In genomic region chr3:158035866-158036265, GRCm38 (mm10) we compare ENCODE assay signal across 8 mouse cellular contexts. TPM values are rescaled to one million over a fixed set of nuclear protein-coding genes. Genes with fewer than 3 reads are reported as not detected.
DNase-seq lines count a peak whose midpoint lies in the region; ATAC-seq and TF ChIP-seq lines count a peak whose summit lies in the region.

No protein-coding gene starts in this region.

- no peak for TF ChIP-seq EP300 in ES-Bruce4 (IDR thresholded peaks at IDR 0.05; ENCODE audit: insufficient read depth, low read depth, low read length)

- no peak for DNase-seq in heart, embryonic 10.5 days (ENCODE audit: low spot score)
- no peak for DNase-seq in heart, postnatal 36 days
- DNase-seq in forebrain, embryonic 10.5 days (ENCODE audit: extremely low spot score, low spot score) = no peak
- no peak for DNase-seq in limb, embryonic 14.5 days (ENCODE audit: low spot score)
- no peak for DNase-seq in urinary bladder, postnatal 25 days (ENCODE audit: low spot score)
- DNase-seq in thymus, postnatal 10 days (ENCODE audit: low spot score in 2 of 2) = no peak

- peak overlapping the region; percentile 98 for H3K27ac ChIP-seq in heart, embryonic 10.5 days
- peak overlapping the region; percentile 32 for H3K27ac ChIP-seq in ES-Bruce4 (ENCODE audit: insufficient read depth, low read length)
- H3K27ac ChIP-seq in forebrain, embryonic 10.5 days = peak overlapping the region; percentile 95
- peak overlapping the region; percentile 83 for H3K27ac ChIP-seq in limb, embryonic 14.5 days (replicated peaks; ENCODE audit: low read depth, low read length)
- peak overlapping the region; percentile 90 for H3K27ac ChIP-seq in stomach, embryonic 14.5 days (ENCODE audit: low read length)

- no peak for TF ChIP-seq POLR2A in ES-Bruce4 (IDR thresholded peaks at IDR 0.05; ENCODE audit: insufficient read depth, low read length)
- TF ChIP-seq POLR2A in limb, embryonic 14.5 days (IDR thresholded peaks at IDR 0.05; ENCODE audit: borderline replicate concordance, extremely low read depth, insufficient read depth, insufficient read length) = no peak

- intact Hi-C loops in heart, postnatal 36 days (cut with DNase I) = loop anchor here (1.0 kb wide), 1 partner anchor 89 kb away; the partner anchor contains the start of gene Ankrd13c

- no peaks in the 10 kb centered on the region for H3K9me3 ChIP-seq in heart, embryonic 10.5 days
- no peaks in the 10 kb centered on the region for H3K9me3 ChIP-seq in ES-Bruce4 (replicated peaks; ENCODE audit: control insufficient read depth, insufficient read depth, low read length, poor library complexity, severe bottlenecking)
- H3K9me3 ChIP-seq in forebrain, embryonic 10.5 days = no peaks in the 10 kb centered on the region
- H3K9me3 ChIP-seq in limb, embryonic 14.5 days (ENCODE audit: control insufficient read depth, low read length) = no peaks in the 10 kb centered on the region
- H3K9me3 ChIP-seq in stomach, embryonic 14.5 days (ENCODE audit: control insufficient read depth, low read depth, low read length) = no peaks in the 10 kb centered on the region

- no peak for TF ChIP-seq CTCF in ES-Bruce4 (IDR thresholded peaks at IDR 0.05; ENCODE audit: low read depth, low read length)

- ATAC-seq in limb, embryonic 14.5 days (ENCODE audit: low FRiP score, low read depth) = no peak
- no peak for ATAC-seq in stomach, embryonic 14.5 days (ENCODE audit: insufficient number of reproducible peaks, insufficient read depth, low FRiP score, low read depth)

- peaks cover 3% of the 10 kb centered on the region; the same call in 1 of the 2 replicates for H3K36me3 ChIP-seq in heart, embryonic 10.5 days
- no peaks in the 10 kb centered on the region; the same call in 1 of the 2 replicates for H3K36me3 ChIP-seq in ES-Bruce4 (ENCODE audit: control insufficient read depth, insufficient read depth, low read length, poor library complexity, severe bottlenecking)
- H3K36me3 ChIP-seq in forebrain, embryonic 10.5 days (replicated peaks) = 0 out of 2 replicates have a peak, but pooled peaks cover 8% of the 10 kb centered on the region
- H3K36me3 ChIP-seq in limb, embryonic 14.5 days (ENCODE audit: control insufficient read depth, insufficient read depth, low read length) = no peaks in the 10 kb centered on the region
- no peaks in the 10 kb centered on the region for H3K36me3 ChIP-seq in stomach, embryonic 14.5 days (ENCODE audit: control insufficient read depth, insufficient read depth, low read length)

- peaks cover 19% of the 10 kb centered on the region; the same call in 1 of the 2 replicates for H3K4me1 ChIP-seq in heart, embryonic 10.5 days
- H3K4me1 ChIP-seq in ES-Bruce4 (ENCODE audit: control insufficient read depth, insufficient read depth, low read length) = peaks cover 1% of the 10 kb centered on the region
- peaks cover 33% of the 10 kb centered on the region for H3K4me1 ChIP-seq in forebrain, embryonic 10.5 days
- peaks cover 15% of the 10 kb centered on the region for H3K4me1 ChIP-seq in limb, embryonic 14.5 days (ENCODE audit: control insufficient read depth, insufficient read depth, low read length)
- H3K4me1 ChIP-seq in stomach, embryonic 14.5 days (ENCODE audit: control insufficient read depth, insufficient read depth, low read length) = peaks cover 10% of the 10 kb centered on the region; the same call in 1 of the 2 replicates

- 2% methylated on average over 11 of the region's 11 CpGs for WGBS in heart, embryonic 10.5 days
- 3% methylated on average over 11 of the region's 11 CpGs for WGBS in forebrain, embryonic 10.5 days
- WGBS in limb, embryonic 14.5 days = 2% methylated on average over 11 of the region's 11 CpGs
- 2% methylated on average over 11 of the region's 11 CpGs for WGBS in stomach, embryonic 14.5 days

- peak overlapping the region; percentile 74 for H3K9ac ChIP-seq in ES-Bruce4 (ENCODE audit: low read depth, poor library complexity, severe bottlenecking)
- peak overlapping the region; percentile 94 for H3K9ac ChIP-seq in limb, embryonic 14.5 days (ENCODE audit: low read depth, low read length, severe bottlenecking)
- H3K9ac ChIP-seq in stomach, embryonic 14.5 days (replicated peaks; ENCODE audit: low read depth, low read length) = peak overlapping the region; percentile 81

- H3K27me3 ChIP-seq in heart, embryonic 10.5 days (ENCODE audit: insufficient read depth, poor library complexity, severe bottlenecking) = no peaks in the 10 kb centered on the region
- no peaks in the 10 kb centered on the region for H3K27me3 ChIP-seq in ES-Bruce4 (ENCODE audit: control insufficient read depth, insufficient read depth, low read length, poor library complexity, severe bottlenecking)
- no peaks in the 10 kb centered on the region for H3K27me3 ChIP-seq in forebrain, embryonic 10.5 days (ENCODE audit: poor library complexity, severe bottlenecking)
- no peaks in the 10 kb centered on the region for H3K27me3 ChIP-seq in limb, embryonic 14.5 days (ENCODE audit: control insufficient read depth, insufficient read depth, low read length)
- no peaks in the 10 kb centered on the region for H3K27me3 ChIP-seq in stomach, embryonic 14.5 days (ENCODE audit: control insufficient read depth, insufficient read depth, low read length)

- H3K4me3 ChIP-seq in heart, embryonic 10.5 days = peak overlapping the region; percentile 96
- peak overlapping the region; percentile 91 for H3K4me3 ChIP-seq in ES-Bruce4 (ENCODE audit: low read depth, low read length)
- peak overlapping the region; percentile 77 for H3K4me3 ChIP-seq in forebrain, embryonic 10.5 days
- H3K4me3 ChIP-seq in limb, embryonic 14.5 days (replicated peaks; ENCODE audit: low read length) = peak overlapping the region; percentile 77
- H3K4me3 ChIP-seq in stomach, embryonic 14.5 days (ENCODE audit: low read depth, low read length) = peak overlapping the region; percentile 89

- H3K4me2 ChIP-seq in limb, embryonic 14.5 days (replicated peaks; ENCODE audit: low read depth, low read length, severe bottlenecking) = peak overlapping the region; percentile 72
- peak overlapping the region; percentile 73 for H3K4me2 ChIP-seq in stomach, embryonic 14.5 days (replicated peaks; ENCODE audit: low read depth, low read length)

RNA-seq across cellular contexts. Expression of gene Srsf11, which starts 0.6 kb away (rescaled TPM):
- 182 and 222 TPM in 2 replicates for polyA plus RNA-seq in heart, embryonic 10.5 days (2016; fragmentation: Nextera tagmentation; extraction: Ambion mirVana)
- 10 to 100 TPM; 40.4 to 45.6 TPM for total RNA-seq in heart, postnatal 36 days (2021)
- 342 and 346 TPM in 2 replicates for polyA plus RNA-seq in ES-Bruce4 (2011; ENCODE audit: insufficient read depth, insufficient read length, low read depth, missing spikeins)
- polyA plus RNA-seq in forebrain, embryonic 10.5 days (2016; fragmentation: Nextera tagmentation; extraction: Ambion mirVana) = 317 and 330 TPM in 2 replicates
- polyA plus RNA-seq in limb, embryonic 14.5 days (2012; rRNA removed) = 634 and 931 TPM in 2 replicates
- polyA plus RNA-seq in limb, embryonic 14.5 days (2014; fragmentation: Nextera tagmentation; extraction: Ambion mirVana) = 299 and 323 TPM in 2 replicates
- polyA plus RNA-seq in stomach, embryonic 14.5 days (2014; fragmentation: Nextera tagmentation; extraction: Ambion mirVana) = 307 and 321 TPM in 2 replicates

RNA-seq across cellular contexts. Expression of gene Lrrc40, which starts 0.6 kb away (rescaled TPM):
- 61.3 and 61.9 TPM in 2 replicates for polyA plus RNA-seq in heart, embryonic 10.5 days (2016; fragmentation: Nextera tagmentation; extraction: Ambion mirVana)
- 10 to 100 TPM in 1 of 2 experiments, 1 to 10 TPM in 1; 9.4 to 10.7 TPM for total RNA-seq in heart, postnatal 36 days (2021)
- 92.2 and 106 TPM in 2 replicates for polyA plus RNA-seq in ES-Bruce4 (2011; ENCODE audit: insufficient read depth, insufficient read length, low read depth, missing spikeins)
- 90.9 and 94.6 TPM in 2 replicates for polyA plus RNA-seq in forebrain, embryonic 10.5 days (2016; fragmentation: Nextera tagmentation; extraction: Ambion mirVana)
- 29.0 and 29.4 TPM in 2 replicates for polyA plus RNA-seq in limb, embryonic 14.5 days (2012; rRNA removed)
- polyA plus RNA-seq in limb, embryonic 14.5 days (2014; fragmentation: Nextera tagmentation; extraction: Ambion mirVana) = 44.6 and 47.1 TPM in 2 replicates
- 49.4 and 60.3 TPM in 2 replicates for polyA plus RNA-seq in stomach, embryonic 14.5 days (2014; fragmentation: Nextera tagmentation; extraction: Ambion mirVana)

Comparison
In these comparisons a context has a peak if more than half of its experiments do, and no peak if none do; other contexts are left out.
1. H3K27ac ChIP-seq: peak in every context shown above with its lines; median percentile 98 in heart, embryonic 10.5 days; 95 in forebrain, embryonic 10.5 days; 90 in stomach, embryonic 14.5 days; 83 in limb, embryonic 14.5 days; 32 in ES-Bruce4.